Mouse (Mus musculus): ENCODE data around the gene Slc22a22. TPM values are rescaled to one million over a fixed set of nuclear protein-coding genes. Genes with fewer than 3 reads are reported as not detected.

The Slc22a22 gene
- total and polyA plus RNA-seq, 3 experiments, result not detected

GRCm38 (mm10) chr15:57318001-57318400, 159.4 kb downstream of the Slc22a22 start:
- no peak overlapping the region for H3K27ac ChIP-seq (ENCODE audit: control insufficient read depth, low read depth, low read length)

GRCm38 (mm10) chr15:57316486-57316885, 160.9 kb downstream of the Slc22a22 start:
- Histone ChIP-seq H3K4me1 (ENCODE audit: control insufficient read depth in 1 of 2, insufficient read depth in 2 of 2, low read length in 2 of 2) (no peaks in the 10 kb centered on the region), H3K9ac (ENCODE audit: control insufficient read depth, low read depth, low read length, poor library complexity, severe bottlenecking) (no peak overlapping the region), H3K36me3 (ENCODE audit: control insufficient read depth in 1 of 2, insufficient read depth in 2 of 2, low read length in 2 of 2) (no peaks in the 10 kb centered on the region), H3K4me3 (ENCODE audit: control insufficient read depth in 1 of 2, insufficient read depth in 1 of 2, low read depth in 2 of 2, low read length in 2 of 2) (no peak overlapping the region), H3K9me3 (replicated peaks; ENCODE audit: insufficient read depth, low read length) (no peaks in the 10 kb centered on the region), H3K27me3 (ENCODE audit: control insufficient read depth in 1 of 2, insufficient read depth in 2 of 2, low read length in 2 of 2) (no peaks in the 10 kb centered on the region), H3K27ac (ENCODE audit: control insufficient read depth, low read depth, low read length) (no peak overlapping the region), H3K79me2 (ENCODE audit: control insufficient read depth, insufficient read depth, low read length, poor library complexity) (no peaks in the 10 kb centered on the region)
- TF ChIP-seq MYC (IDR thresholded peaks at IDR 0.05; ENCODE audit: low read depth, low read length) (no peak), BHLHE40 (IDR thresholded peaks at IDR 0.05; ENCODE audit: borderline replicate concordance, low read depth, low read length) (no peak), E2F4 (IDR thresholded peaks at IDR 0.05; ENCODE audit: borderline replicate concordance, low read depth, low read length) (no peak), RAD21 (IDR thresholded peaks at IDR 0.05; ENCODE audit: low read depth, low read length) (no peak), MAZ (IDR thresholded peaks at IDR 0.05; ENCODE audit: low read depth, low read length) (no peak), TAL1 (IDR thresholded peaks at IDR 0.05; ENCODE audit: low read length) (no peak), SMC3 (IDR thresholded peaks at IDR 0.05; ENCODE audit: low read depth, low read length) (no peak), MAFK (IDR thresholded peaks at IDR 0.05; ENCODE audit: borderline replicate concordance, low read depth, low read length) (no peak), USF2 (IDR thresholded peaks at IDR 0.05; ENCODE audit: borderline replicate concordance in 1 of 2, insufficient read depth in 1 of 2, low read depth in 1 of 2, low read length in 2 of 2) (no peak), ELF1 (IDR thresholded peaks at IDR 0.05; ENCODE audit: low read depth, low read length) (no peak)
- DNase-seq (ENCODE audit: low read depth, low spot score), result no peak

More at GRCm38 (mm10) chr15:57318001-57318400, 159.4 kb downstream of the Slc22a22 start:
- no peak for TF ChIP-seq UBTF (IDR thresholded peaks at IDR 0.05; ENCODE audit: borderline replicate concordance, insufficient read depth, low read depth, low read length)
- TF ChIP-seq ZKSCAN1 (IDR thresholded peaks at IDR 0.05; ENCODE audit: low read depth, low read length), result no peak
- TF ChIP-seq GATA1 (IDR thresholded peaks at IDR 0.05; ENCODE audit: low read depth, low read length), result no peak
- no peak for TF ChIP-seq POLR2AphosphoS5 (IDR thresholded peaks at IDR 0.05; ENCODE audit: borderline replicate concordance, low read depth, low read length)
- no peak for TF ChIP-seq MYB (IDR thresholded peaks at IDR 0.05; ENCODE audit: low read depth, low read length)
- Histone ChIP-seq H3K4me3 (ENCODE audit: control insufficient read depth in 1 of 2, insufficient read depth in 1 of 2, low read depth in 2 of 2, low read length in 2 of 2) (no peak overlapping the region), H3K27me3 (ENCODE audit: control insufficient read depth in 1 of 2, insufficient read depth in 2 of 2, low read length in 2 of 2) (no peaks in the 10 kb centered on the region), H3K36me3 (ENCODE audit: control insufficient read depth in 1 of 2, insufficient read depth in 2 of 2, low read length in 2 of 2) (no peaks in the 10 kb centered on the region), H3K79me2 (ENCODE audit: control insufficient read depth, insufficient read depth, low read length, poor library complexity) (no peaks in the 10 kb centered on the region), H3K4me1 (ENCODE audit: control insufficient read depth in 1 of 2, insufficient read depth in 2 of 2, low read length in 2 of 2) (no peaks in the 10 kb centered on the region), H3K9me3 (replicated peaks; ENCODE audit: insufficient read depth, low read length) (no peaks in the 10 kb centered on the region), H3K9ac (ENCODE audit: control insufficient read depth, low read depth, low read length, poor library complexity, severe bottlenecking) (no peak overlapping the region)
- DNase-seq (ENCODE audit: low read depth, low spot score), result no peak

- DNase-seq (ENCODE audit: low read depth, low spot score), result no peak
- no peaks in the 10 kb centered on the region for H3K36me3 ChIP-seq (ENCODE audit: control insufficient read depth in 1 of 2, insufficient read depth in 2 of 2, low read length in 2 of 2)
- H3K79me2 ChIP-seq (ENCODE audit: control insufficient read depth, insufficient read depth, low read length, poor library complexity), result no peaks in the 10 kb centered on the region
- no peak overlapping the region for H3K9ac ChIP-seq (ENCODE audit: control insufficient read depth, low read depth, low read length, poor library complexity, severe bottlenecking)
- H3K27ac ChIP-seq (ENCODE audit: control insufficient read depth, low read depth, low read length), result no peak overlapping the region
- H3K4me3 ChIP-seq (ENCODE audit: control insufficient read depth in 1 of 2, insufficient read depth in 1 of 2, low read depth in 2 of 2, low read length in 2 of 2), result no peak overlapping the region
- no peaks in the 10 kb centered on the region for H3K4me1 ChIP-seq (ENCODE audit: control insufficient read depth in 1 of 2, insufficient read depth in 2 of 2, low read length in 2 of 2)
- TF ChIP-seq BHLHE40 (IDR thresholded peaks at IDR 0.05; ENCODE audit: borderline replicate concordance, low read depth, low read length), result no peak
- no peak for TF ChIP-seq USF2 (IDR thresholded peaks at IDR 0.05; ENCODE audit: borderline replicate concordance in 1 of 2, insufficient read depth in 1 of 2, low read depth in 1 of 2, low read length in 2 of 2)
- TF ChIP-seq RAD21 (IDR thresholded peaks at IDR 0.05; ENCODE audit: low read depth, low read length), result no peak
- no peak for TF ChIP-seq POLR2AphosphoS2 (IDR thresholded peaks at IDR 0.05; ENCODE audit: low read length)
- TF ChIP-seq RCOR1 (IDR thresholded peaks at IDR 0.05; ENCODE audit: low read depth, low read length), result no peak
- no peak for TF ChIP-seq ZC3H11A (IDR thresholded peaks at IDR 0.05; ENCODE audit: low read depth, low read length)
- TF ChIP-seq E2F4 (IDR thresholded peaks at IDR 0.05; ENCODE audit: borderline replicate concordance, low read depth, low read length), result no peak
- no peak for TF ChIP-seq MAFK (IDR thresholded peaks at IDR 0.05; ENCODE audit: borderline replicate concordance, low read depth, low read length)
- TF ChIP-seq ELF1 (IDR thresholded peaks at IDR 0.05; ENCODE audit: low read depth, low read length), result no peak
- TF ChIP-seq TAL1 (IDR thresholded peaks at IDR 0.05; ENCODE audit: low read length), result no peak
- no peak for TF ChIP-seq ETS1 (IDR thresholded peaks at IDR 0.05; ENCODE audit: low read depth, low read length)
- no peak for TF ChIP-seq ZKSCAN1 (IDR thresholded peaks at IDR 0.05; ENCODE audit: low read depth, low read length)
- no peak for TF ChIP-seq POLR2AphosphoS5 (IDR thresholded peaks at IDR 0.05; ENCODE audit: borderline replicate concordance, low read depth, low read length)
- no peak for TF ChIP-seq MEF2A (IDR thresholded peaks at IDR 0.05; ENCODE audit: extremely low read depth, insufficient replicate concordance, low read depth, low read length, poor library complexity, severe bottlenecking)
- no peaks in the 10 kb centered on the region for H3K9me3 ChIP-seq (replicated peaks; ENCODE audit: insufficient read depth, low read length)
- H3K27me3 ChIP-seq (ENCODE audit: control insufficient read depth in 1 of 2, insufficient read depth in 2 of 2, low read length in 2 of 2), result no peaks in the 10 kb centered on the region
Observed at GRCm38 (mm10) chr15:57302710-57303109, 174.7 kb downstream of the Slc22a22 start.
